Mouse (Mus musculus) heart, adult 18-20 months (tissue): ENCODE measurements around the gene Usp29. TPM values are rescaled to one million over a fixed set of nuclear protein-coding genes. Genes with fewer than 3 reads are reported as not detected.

ENCODE experiments used
- DNase-seq, 2 experiments: peaks; one replicate each; pipeline ENCODE4 v3.0.0; 2021 to 2022; ENCODE audit warnings: mixed read lengths in 1 of 2
- total RNA-seq, 2 experiments: library from RNA; stranded (reverse); gene quantifications; 2 replicates each; pipeline ENCODE4 v1.2.3; 2021

Gene Usp29
- total RNA-seq, 2 experiments from 2014 or later, result not detected

DNA sequence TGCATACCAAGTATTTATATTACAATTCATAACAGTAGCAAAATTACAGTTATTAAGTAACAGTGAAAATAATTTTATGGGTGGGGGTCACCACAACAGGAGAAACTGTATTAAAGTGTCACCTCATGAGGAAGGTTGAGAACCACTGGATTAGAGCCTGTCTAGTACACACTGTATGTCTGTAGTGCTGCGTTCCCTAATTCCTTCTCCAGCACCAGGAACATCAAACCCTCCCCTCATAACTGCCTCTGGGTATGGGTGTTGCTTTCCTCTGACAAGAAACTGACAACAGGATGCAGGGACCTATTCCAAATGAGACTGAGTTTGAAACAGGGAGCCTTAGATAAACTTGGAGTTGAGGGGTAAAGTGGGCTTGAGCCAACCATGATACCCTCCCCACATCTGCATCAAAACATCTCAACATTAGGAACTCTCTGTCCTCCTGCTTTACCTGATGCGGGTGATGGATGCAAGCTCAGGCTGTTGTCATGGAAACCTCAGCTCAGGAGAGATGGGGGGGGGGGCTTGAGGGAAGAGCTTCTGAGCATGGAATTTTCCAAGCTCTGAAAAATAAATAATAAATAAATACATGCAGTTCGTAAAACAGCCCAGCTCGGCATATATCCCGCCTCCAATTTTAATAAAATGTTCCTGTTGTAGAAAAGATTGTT is 86.5 kb downstream of the Usp29 start:
- no peak for DNase-seq

DNA sequence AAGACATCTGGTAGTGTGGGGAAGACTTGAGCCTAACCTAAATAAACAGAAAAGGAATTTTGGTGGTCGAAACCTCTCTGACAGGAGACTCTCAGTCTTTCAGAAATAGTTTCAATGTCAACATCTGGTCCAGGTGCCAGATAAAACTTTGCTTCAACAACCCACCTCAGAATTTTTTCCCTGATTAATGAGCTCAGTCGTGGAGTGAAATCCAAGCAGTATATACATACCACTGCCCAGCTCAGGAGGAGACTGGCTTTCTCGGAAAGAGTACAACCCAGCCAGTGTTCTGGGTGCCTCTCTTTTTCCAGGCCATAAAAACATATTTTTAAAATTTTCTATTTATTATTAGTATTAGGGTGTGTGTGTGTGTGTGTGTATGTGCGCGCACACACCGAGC is 89.9 kb downstream of the Usp29 start:
- no peak for DNase-seq

DNA sequence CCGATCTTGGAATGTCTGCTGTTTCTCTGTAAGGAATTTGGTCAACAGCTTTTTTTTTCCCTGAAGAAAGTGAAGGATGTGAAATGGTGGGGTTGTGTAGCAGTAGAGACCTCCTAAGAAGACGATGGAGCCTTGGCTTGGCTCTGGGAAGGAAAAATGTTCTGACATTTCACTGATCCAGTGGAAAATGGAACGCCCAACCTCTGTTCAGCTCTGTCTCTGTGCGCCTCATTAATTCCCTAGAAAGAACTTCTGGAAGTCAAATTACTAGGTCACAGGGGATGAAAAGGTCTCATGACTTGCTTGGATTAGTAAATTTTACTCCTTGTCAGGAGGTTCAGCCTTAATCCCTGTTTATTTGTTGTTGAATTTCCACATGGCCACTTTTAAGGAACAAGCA is 92.3 kb downstream of the Usp29 start:
- peak; percentile 10 to 14 for DNase-seq

DNA sequence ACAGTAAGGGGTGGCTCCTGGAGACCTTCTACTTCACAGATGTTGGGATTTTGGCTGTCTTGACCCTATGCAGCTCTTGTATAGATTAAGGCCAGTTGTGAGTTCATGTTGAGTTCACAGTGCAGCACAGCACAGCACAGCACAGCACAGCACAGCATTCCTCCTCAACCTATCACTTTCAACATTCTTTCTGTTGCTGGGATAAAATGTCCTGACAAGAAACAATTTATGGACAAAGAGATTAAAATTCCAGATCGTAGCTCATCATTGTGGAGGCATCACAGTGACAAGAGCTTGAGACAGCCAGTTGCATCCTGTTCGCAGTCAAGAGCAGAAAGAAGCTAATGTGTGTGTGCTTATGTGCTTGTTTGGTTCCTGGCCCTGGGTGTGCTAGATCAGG is 93.3 kb downstream of the Usp29 start:
- no peak for DNase-seq

DNA sequence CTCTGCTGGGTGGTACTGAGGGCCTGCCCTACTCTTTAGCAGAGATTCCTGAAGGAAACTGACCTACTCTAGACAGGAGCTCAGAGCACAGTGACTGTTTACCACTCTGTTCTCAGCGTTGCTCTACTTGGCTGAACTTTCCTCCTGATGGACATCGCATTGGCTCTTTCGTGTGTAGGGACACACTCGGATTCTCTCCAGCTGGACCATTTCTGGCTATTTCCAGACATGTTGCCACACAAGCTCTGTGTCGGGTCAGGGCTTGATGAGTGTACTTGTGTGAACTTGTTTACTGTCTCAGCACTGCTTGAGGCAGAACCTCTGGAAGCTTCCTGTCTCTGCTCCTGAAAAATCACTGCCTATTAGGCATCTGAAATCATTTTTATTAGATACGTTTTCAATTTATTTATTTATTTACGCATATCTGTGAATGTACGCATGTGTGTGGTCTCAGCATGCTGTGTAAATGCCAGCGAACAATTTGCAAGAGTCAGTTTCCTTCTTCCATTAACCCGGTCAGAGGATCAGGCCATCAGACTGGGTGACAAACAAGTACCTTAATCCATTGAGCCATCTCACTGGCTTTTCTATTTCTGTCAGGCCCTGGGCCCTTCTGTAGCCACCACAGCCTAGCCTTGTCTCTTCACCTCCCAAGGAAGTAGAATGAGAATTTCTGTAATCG is 95.7 kb downstream of the Usp29 start:
- DNase-seq, result peak; percentile 62 to 78

DNA sequence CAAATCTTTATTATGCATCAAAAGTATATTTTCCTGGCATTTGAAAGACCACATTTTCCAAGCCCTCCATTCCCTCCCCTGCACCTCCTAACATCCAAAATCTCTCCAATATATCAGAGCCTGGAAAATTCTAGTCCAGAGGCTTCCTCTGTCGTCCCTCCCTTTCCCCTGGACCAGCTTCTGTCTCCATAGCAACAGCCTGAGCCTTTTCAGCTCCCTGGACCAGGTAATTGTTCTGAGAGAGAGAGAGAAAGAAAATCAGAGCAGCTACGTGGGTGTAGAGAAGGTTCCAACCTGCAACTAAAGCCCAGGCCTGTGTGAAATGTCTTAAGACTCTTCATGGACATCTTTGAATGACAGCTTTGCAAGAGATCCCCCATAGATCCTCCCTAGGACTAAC is 98.8 kb downstream of the Usp29 start:
- DNase-seq, result no peak

DNA sequence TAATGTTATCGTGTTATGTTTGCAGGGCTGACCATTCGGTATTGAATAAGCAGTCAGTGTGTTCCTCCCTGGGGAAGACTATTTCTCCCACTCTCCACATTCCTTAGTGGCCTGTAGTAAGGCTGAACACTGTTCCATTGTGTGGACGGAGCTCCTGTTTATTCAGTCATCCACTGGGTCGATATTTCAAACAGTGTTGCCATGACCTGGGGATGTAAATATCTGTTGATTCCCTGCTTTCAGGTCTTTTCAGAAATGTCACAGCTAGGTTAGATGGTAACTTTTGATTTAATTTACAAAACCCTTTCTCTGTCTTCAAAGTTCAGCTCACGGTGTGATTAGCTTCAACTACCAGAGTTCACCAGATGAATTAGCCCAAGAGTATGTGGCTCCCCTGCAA is 104.6 kb downstream of the Usp29 start:
- no peak for DNase-seq

DNA sequence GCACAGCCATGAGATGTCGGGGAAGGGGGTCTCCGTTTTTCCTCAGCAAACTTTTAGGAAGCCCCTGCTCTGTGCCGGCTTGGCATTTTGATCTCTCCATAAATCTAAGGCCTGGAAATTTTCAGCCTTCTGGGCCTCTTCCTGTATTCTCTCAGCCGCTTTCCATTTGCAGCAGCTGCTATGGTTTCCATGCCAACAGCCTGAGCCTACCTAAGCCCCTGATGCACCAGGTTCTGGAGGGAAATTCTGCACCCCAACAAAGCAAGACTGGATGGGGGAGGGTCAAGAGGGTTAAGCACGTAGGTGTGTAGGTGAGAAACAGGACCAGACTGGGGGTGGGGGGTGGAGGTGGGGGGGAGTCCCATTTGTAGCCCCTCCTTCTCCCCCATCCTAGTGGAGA is 105.0 kb downstream of the Usp29 start:
- DNase-seq, result no peak

DNA sequence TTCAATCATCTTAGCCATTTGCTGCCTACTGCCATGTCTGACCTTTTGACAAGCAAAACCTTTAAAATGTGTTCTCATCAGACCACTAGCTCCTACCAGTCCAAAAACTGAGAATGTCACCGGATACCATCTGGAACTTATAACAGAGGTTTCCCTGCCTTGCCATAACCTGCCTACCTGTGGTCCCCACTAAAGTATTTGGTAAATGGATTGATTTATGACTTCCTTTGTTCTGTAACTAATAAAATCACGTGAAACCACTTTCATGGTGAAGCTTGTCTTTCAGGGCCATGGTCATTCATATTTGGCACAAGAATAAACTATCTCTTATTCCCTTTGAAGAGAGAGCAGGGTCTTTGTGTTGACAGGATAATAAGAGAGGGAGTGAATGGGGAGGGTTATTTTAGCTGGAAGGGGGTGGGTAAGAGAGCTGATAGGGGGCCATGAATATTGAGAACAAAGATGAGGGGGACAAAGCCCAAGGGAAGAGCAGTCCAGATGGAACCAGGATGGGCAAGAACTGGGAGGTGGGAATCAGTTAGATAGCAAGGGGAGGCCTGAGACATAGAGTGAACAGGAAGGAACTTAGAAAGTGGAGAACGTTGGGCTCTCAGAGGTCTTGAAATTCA is 107.0 kb downstream of the Usp29 start:
- no peak for DNase-seq

DNA sequence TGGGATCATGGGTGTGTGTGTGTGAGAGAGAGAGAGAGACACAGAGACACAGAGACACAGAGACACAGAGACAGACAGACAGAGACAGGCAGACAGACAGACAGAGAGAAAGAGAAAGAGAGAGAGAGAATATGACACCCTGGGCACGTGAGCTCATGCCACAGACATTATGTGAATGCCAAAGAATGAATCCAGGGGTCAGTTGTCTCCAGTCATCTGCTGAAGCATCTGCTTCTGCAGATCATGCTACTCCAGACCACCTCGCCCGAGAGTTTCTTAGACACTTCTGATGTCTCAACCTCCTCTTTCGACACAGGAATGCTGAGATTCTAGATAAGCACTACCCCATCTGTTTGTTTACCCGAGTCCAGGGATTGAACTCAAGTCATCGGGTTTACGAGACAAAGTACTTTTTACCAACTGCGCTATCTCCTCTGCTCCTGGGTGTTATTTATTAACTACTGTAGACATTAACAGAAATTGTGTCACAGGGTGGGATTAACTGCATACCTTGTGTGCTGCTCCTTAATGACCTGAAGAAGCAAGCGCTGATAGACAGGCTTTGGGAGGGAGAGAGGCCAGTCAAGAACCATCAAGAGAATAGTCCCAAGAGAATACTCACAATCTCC is 107.7 kb downstream of the Usp29 start:
- DNase-seq, result no peak

DNA sequence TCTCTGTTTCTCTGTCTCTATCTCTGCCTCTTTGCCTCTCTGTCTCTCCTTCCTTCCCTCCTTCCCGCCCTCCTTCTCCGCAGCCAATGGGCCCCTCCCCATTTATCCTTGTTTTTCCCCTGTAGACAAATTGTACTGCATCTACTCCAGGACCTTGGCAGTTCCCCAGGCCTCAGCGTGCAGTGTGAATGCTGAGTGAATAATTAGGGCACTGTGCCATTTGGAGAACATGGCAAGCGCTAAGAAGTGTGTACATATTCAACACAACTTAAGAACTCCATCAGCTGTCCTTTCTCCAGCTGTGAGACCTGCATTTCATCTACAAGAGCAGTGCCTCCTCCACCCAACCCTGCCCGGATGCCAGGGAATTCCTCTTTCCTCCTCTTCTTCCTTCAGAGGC is 110.5 kb downstream of the Usp29 start:
- peak; percentile 6 to 17 for DNase-seq

DNA sequence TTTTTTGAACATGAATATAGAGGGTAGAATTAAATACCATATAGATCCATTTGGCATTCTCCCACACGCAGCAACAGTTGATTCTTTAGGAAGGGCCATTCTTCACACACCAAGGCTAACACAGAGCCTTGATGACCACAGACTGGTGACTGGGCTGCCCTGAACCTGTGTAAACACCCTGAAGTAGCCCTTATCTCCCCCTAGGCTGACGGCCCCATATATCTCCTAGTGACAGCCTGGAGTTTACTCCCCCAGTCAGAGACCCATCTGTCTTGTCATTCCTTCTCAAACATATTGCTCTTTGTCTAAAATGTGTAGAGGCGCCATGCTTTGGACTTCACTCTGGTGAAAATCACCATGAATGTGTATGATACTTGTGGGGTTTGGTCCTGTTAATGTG is 119.1 kb downstream of the Usp29 start:
- DNase-seq, result no peak

DNA sequence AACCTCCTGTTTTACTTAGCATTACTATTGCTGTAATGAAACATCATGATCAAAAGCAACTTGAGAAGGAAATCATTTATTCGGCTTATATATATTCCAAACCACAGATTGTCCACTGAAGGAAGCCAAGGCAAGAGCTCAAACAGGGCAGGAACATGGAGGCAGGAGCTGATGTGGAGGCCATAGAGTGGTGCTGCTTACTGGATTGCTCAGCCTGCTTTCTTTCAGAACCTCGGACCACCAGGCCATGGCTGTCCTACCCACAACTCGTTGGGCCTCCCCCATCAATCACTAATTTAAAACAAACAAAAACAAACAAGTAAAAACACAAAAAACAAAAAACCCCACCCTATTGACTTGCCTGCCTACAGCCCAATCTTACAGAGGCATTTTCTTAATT is 119.9 kb downstream of the Usp29 start:
- no peak for DNase-seq

DNA sequence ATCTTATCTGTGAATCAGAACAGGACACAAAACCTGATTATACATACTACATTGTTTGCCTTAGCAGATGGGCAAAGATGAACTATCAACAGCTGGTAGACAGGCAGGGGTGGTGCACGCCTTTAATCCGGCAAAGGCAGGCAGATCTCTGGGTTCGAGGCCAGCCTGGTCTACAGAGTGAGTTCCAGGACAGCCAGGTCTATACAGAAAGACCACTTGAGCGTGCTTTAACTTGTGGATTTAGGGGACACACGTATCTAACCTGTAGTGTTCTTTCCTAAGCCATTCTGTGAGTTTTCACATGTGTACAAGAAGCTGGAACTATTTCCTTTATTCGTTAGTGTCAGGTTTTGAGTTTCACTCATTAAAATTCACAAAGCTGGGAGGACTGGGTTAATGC is 120.9 kb downstream of the Usp29 start:
- DNase-seq, result no peak

DNA sequence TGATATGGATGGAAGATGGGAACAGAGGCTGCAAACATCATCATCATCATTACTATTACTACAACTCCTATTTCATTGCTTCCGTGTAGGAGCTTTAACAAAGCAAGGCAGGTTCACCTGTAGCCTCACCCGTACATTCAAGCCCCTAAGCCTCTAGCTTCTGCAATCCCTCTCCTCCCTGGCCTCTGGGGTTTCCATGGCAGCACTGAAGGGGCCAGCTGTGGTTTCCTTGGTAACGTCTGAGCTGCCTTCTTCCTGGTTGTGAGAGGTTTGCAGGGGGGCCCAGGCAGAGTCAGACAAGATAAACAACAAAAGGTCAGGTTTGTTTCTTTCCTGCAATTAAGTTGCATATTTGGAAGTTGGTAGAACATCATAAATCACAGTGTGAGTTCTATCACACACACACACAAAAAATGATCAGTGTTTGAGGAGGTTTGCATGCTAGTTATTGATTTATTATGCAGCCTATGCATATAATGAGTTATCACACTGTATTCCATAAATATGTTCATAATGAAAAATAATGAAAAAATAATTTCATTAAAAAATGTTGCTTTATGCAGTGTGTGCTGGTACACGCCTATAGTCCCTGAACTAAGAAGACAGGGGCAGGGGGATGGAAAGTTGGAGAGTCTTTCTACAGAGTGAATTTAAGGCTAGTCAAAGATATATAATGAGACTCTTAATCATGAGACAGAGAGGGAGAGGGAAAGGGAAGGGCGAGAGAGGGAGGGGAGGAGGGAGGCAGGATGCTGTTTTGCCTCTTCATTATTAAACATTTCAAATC is 121.5 kb downstream of the Usp29 start:
- DNase-seq, result no peak

DNA sequence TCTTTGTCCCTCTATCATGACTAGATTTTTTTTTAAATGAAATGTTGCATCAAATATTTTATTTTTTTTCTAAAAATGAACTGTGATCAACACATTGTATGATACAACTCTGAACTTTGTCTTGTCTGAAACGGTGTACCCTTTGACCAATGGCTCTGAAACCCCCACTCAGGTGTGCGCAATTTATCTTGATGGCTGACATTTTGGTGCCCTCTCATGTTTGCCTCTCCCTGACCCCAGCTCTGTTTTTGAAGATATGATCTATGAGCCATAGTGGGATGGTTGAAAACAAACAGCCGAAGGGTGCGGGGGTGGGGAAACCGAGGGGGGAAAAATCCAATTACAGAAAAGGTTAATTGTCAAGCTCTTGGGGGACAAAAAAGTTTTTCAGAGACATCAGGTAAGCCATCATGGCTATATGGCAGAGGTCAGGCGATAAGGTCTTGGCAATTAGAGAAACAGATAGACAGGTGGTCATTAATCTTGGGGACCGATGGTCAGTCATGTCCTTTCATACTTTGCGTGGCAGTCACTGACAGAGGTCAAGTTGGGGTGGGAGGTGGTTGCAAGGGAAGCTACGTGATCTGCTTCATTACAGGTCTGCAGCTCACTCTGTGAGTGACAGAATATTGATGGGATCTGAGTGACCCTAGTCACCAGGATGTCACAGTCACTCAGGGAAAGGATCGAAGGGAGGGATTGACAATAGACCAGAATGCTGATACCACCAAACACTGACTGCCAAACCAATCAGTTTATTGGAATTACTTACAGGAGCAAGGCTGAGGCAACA is 125.4 kb downstream of the Usp29 start:
- no peak for DNase-seq

DNA sequence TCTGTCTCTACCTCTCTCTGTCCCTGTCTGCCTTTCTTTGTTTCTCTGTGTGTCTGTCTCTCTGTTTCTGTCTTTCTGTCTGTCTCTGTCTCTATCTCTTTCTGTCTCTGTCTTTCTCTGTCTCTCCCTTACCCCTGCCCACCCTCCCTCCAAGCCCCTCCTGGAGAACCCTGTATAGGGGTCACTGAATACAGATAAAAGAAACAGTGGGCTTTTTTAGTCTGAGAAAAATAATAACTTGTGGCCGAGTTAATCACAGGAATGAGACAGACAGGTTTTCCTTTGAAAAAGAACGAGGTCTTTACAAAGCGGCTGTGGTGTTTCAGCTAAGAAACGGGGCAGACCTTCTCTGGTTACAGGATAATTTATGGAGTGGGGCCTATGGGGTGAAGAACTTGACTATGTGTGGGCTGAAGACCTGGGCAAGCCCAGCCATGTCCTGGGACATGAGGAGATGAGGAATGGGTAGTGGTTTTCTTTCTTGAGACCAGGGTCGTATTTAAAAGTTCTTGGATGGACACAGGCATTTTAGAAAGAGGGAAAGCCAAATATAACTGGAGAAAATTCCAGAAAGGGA is 128.4 kb downstream of the Usp29 start:
- DNase-seq, result no peak

DNA sequence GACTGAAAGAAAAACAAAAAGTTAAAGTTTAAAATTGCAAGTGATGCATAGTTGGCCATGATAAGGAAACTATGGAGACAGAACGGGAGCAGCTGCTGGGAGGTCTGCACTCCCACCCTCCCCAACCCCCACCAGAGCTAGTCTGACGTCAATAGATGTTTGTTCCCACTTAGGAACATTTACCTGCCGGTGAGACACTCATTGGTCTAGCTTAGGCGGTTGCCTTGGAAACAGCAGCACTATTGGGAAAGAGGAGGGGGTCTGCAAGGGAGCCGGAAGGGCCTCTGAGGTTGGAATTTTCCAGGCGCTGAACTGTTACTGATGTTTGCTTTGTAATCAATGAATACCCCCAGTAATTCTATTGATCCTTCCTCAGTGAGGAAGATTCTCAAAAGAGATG is 130.3 kb downstream of the Usp29 start:
- no peak for DNase-seq

DNA sequence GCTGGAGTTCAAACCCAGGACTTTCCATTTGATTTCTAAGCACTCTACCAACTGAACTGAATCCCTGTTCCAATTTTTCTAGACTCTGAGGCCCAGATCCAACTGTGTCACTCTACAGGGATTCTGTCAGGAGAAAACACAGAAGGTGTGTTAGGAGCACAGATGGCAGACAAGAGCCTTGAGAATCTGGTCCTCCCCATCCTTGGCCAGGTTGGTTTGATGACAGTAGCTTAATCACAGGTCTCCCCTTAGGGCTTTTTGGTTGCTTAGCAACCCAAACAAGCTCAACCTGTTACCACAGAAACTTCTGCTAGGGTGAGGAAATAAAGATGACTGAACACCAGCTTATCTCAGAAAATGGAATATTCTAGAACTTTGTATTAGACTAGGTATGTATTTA is 136.0 kb downstream of the Usp29 start:
- no peak for DNase-seq

DNA sequence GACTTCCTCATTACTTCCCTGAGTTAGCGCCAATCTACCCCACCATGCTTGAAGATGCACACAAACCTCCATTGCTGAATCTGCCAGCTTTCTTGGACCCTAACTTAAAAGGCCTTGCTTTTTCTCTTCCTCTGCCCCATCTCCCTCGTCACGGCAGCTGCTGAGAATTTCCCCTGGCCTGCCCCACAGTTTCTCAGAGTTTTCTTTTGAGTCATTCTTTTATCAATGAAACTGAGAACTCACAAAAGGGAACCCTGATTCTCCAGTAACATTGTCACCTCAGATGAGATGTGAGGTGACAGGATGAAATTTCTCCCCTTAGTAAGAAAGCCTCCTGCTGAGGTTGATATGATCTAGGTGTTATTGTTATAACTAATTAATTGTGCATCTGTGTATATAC is 138.5 kb downstream of the Usp29 start:
- DNase-seq, result no peak

DNA sequence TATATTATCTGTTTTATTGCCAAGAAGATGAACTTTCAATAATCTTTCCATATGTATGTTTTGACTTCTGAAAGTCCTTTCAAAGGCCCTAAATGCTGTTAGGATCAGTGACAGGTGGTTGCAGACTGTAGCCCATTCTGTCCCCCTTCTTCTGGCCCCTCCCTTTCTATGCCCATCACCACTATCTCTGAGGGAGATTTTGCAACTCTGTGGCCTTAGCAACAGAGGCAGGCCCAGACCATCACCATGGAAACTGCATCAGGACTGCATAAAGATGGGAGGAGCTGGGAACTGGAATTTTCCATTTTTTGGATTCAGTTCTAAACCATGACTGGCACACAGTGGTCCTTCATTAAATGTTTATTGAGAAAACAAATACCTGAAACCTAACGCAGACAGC is 139.2 kb downstream of the Usp29 start:
- no peak for DNase-seq
